Mouse (Mus musculus) spleen, adult 2 months (tissue): ENCODE data around the gene Zp1. TPM values are rescaled to one million over a fixed set of nuclear protein-coding genes. Genes with fewer than 3 reads are reported as not detected.
A peak's percentile ranks its signal among the peaks of the same experiment; 100 is the strongest.

Experiments
- DNase-seq, 2 experiments: peaks; one replicate each; pipeline versions ENCODE4 v3.0.0 to v3.0.0-alpha.2; 2012 to 2021; ENCODE audit warnings: low spot score in 2 of 2, low read depth in 1 of 2
- H3K27ac ChIP-seq: fragments of 200-500 bp; 2 replicates; pipeline ENCODE4 v1.5.1; 2012; ENCODE audit warnings: low read length, inconsistent platforms; ENCODE audit not compliant: insufficient read depth
- H3K27me3 ChIP-seq: fragments of 200-500 bp; 2 replicates; pipeline ENCODE4 v1.6.1; 2012; ENCODE audit warnings: mild to moderate bottlenecking, moderate library complexity, low read length, inconsistent platforms; ENCODE audit not compliant: control insufficient read depth, insufficient read depth
- H3K36me3 ChIP-seq: fragments of 200-500 bp; 2 replicates; pipeline ENCODE4 v1.6.1; 2012; ENCODE audit warnings: mild to moderate bottlenecking, low read length, inconsistent platforms; ENCODE audit not compliant: control insufficient read depth, insufficient read depth
- H3K4me1 ChIP-seq: fragments of 200-500 bp; 2 replicates; pipeline ENCODE4 v1.6.1; 2011; ENCODE audit warnings: inconsistent platforms; ENCODE audit not compliant: control insufficient read depth, insufficient read depth, insufficient read length
- H3K4me3 ChIP-seq: fragments of 200-500 bp; 2 replicates; pipeline ENCODE4 v1.5.1; 2011; ENCODE audit warnings: mild to moderate bottlenecking, inconsistent platforms; ENCODE audit not compliant: insufficient read depth, insufficient read length; ENCODE audit errors: extremely low read depth
- CTCF ChIP-seq: fragments of 200-500 bp; IDR thresholded peaks from 2 replicates; pipeline ENCODE4 v1.5.1; 2011; ENCODE audit warnings: mild to moderate bottlenecking, inconsistent platforms; ENCODE audit not compliant: insufficient read depth, insufficient read length, insufficient replicate concordance; ENCODE audit errors: extremely low read depth
- POLR2A ChIP-seq: fragments of 200-500 bp; IDR thresholded peaks from 2 replicates; pipeline ENCODE4 v1.6.1; 2011; ENCODE audit warnings: low read depth, low read length, inconsistent platforms
- WGBS: fragments of 180-500 bp; shearing (Covaris S2); methylation state at CpG from one replicate; pipeline ENCODE4 v1.1.7; 2018; 5-methylcytosine and 5-hydroxymethylcytosine counted together
- polyA plus RNA-seq: library from polyadenylated mRNA; depleted of rRNA; stranded (reverse); fragments of >200 nt; gene quantifications from 2 replicates; pipeline ENCODE4 v1.2.3, GENCODE M21; 2012

The Zp1 gene
- polyA plus RNA-seq, 1 experiment = 0.04 TPM

DNA sequence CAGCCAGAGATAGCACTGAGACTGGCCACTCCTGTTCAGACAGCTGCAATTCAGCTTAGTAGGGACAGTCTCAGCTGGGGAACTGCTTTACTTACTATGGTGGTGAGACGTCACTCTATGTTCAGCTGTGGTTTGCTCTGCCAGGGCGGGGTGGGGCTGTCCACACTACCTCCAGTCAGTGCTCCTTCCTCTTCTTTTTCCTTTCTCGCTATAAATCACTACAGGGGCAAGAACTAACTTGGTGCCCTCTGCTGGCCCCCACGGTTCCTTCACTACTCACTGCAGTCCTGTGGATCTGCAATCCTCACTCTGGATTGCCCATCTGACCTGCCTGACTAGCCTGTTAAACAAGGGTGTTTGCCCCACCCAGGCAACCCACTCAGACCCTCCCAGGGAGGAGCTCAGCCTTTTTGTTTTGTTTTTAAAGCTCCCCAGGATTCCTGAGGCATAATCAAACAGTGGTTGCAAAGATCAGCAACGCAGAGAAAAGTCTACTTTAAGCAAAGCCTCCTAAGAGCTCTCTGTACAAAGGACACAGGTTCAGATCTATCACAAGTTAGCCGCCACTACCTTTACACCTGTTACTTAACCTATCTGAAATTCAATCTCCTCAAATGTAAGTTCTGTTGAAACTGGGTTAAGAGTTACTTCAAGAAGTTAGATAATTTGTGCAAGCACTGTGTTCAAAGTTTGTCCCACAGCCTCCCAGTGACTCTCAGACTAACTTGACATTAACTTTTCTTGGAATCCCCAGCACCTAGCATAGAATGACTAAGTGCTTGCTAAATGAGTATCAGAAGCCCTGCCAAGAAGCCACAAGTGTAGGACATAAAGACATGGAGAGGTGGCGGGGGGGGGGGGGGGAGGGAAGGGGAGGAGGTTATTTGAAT is 40.1 kb downstream of the Zp1 start:
- Histone ChIP-seq H3K27ac (no peak overlapping the region), H3K4me3 (no peak overlapping the region), H3K36me3 (no peaks in the 10 kb centered on the region), H3K27me3 (no peaks in the 10 kb centered on the region), H3K4me1 (peaks cover 6% of the 10 kb centered on the region; the same call in 1 of the 2 replicates)
- TF ChIP-seq CTCF = peak; percentile 29; the same call in 1 of the 2 replicates
- TF ChIP-seq POLR2A = no peak
- 14% methylated on average over 7 of the region's 7 CpGs for WGBS
- DNase-seq = peak; percentile 73 to 79

DNA sequence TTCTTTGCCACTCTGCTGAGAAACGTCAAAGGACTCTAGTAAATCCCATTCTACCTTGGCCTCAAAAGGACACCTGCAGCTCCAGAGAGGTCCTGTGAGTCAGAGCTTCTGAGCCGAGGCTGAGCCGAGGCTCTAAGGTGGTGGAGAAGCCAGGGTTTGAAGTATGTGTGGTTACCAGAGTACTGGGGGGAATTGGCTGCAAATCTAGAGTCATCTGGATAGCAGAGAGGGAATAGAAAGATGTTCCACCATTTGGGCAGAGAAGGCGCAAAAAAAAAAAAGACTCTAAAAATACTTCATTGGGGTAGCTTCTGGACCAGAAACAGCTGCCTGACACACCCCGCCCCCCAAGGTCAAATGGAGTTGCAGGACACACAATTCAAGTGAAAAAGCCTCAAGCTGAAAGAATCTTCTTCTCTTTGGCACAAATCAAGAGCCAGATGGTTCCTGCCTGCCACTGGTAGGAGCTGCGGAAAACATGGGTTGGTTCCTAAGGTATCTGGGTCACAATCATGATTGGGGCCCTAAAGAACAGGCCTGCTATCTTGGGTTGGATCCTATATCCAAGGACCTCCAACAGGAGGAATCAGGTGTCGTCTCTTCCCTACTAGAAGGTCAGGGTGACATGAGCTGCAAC is 42.1 kb downstream of the Zp1 start:
- no peak for DNase-seq
- no peak overlapping the region for H3K27ac ChIP-seq
- no peak overlapping the region for H3K4me3 ChIP-seq
- no peaks in the 10 kb centered on the region for H3K27me3 ChIP-seq
- TF ChIP-seq CTCF (no peak), POLR2A (no peak)
- peaks cover 9% of the 10 kb centered on the region for H3K36me3 ChIP-seq
- WGBS = 88% methylated on average over 7 of the region's 7 CpGs
- H3K4me1 ChIP-seq = peaks cover 6% of the 10 kb centered on the region; the same call in 1 of the 2 replicates

DNA sequence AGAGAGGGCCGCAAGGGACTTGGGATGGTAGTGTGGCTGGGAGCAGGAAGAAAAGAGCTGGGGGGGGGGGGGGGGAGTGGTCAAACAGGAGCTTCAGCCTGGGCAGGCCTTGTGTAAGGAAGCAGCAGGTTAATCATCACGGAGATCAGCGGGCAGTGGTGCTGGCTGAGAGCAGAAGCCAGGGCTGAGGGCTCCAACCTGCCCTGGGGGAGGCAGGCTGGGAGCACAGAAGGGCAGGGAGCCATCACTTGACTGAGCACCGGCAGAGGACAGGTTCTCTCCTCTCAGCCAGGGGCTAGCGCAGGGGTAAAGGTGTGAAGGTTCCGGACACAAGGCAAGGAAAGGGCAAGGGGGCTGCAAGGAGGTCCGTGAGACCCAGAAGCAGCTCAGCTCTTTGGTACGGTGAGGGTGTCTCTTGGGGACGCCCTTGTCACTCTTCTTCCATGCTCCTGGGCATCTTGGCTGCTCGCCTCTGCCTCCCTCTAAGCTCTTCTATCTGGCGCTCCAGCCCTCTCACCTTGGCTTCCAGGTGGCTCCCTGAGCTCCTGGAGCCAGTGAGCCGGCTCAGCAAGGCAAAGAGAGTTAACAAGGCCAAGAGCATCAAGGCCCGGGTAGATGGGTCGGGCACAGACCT is 49.0 kb downstream of the Zp1 start:
- Histone ChIP-seq H3K36me3 (peaks cover 22% of the 10 kb centered on the region), H3K4me3 (no peak overlapping the region), H3K27me3 (peaks cover 3% of the 10 kb centered on the region), H3K27ac (no peak overlapping the region), H3K4me1 (peaks cover 7% of the 10 kb centered on the region)
- TF ChIP-seq POLR2A = no peak
- DNase-seq = no peak
- 91% methylated on average over 14 of the region's 14 CpGs for WGBS

DNA sequence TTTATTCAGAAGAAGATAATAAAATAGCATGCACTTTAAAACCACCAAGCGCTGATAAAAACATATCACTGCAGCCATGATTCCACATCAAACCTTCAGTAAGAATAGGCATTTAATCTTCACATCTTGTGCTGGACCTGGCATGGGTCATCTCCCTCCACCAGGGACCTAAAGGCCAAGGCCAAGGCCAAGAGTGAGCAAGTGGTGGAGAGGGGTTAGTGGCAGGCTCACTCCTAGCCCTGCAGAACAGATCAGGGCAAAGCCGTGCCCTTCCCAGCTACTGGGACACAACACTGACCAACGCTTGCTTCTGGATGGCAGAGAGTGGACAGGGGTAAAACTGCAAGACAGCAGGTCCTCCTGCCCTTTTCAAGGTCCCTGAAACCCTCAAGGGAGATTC is 49.8 kb downstream of the Zp1 start:
- Histone ChIP-seq H3K27ac (no peak overlapping the region), H3K27me3 (peaks cover 3% of the 10 kb centered on the region), H3K4me1 (peaks cover 7% of the 10 kb centered on the region), H3K4me3 (no peak overlapping the region), H3K36me3 (peaks cover 22% of the 10 kb centered on the region)
- DNase-seq = no peak
- no peak for TF ChIP-seq POLR2A
- no peak for TF ChIP-seq CTCF
- WGBS = 94% methylated on average over 3 of the region's 3 CpGs

DNA sequence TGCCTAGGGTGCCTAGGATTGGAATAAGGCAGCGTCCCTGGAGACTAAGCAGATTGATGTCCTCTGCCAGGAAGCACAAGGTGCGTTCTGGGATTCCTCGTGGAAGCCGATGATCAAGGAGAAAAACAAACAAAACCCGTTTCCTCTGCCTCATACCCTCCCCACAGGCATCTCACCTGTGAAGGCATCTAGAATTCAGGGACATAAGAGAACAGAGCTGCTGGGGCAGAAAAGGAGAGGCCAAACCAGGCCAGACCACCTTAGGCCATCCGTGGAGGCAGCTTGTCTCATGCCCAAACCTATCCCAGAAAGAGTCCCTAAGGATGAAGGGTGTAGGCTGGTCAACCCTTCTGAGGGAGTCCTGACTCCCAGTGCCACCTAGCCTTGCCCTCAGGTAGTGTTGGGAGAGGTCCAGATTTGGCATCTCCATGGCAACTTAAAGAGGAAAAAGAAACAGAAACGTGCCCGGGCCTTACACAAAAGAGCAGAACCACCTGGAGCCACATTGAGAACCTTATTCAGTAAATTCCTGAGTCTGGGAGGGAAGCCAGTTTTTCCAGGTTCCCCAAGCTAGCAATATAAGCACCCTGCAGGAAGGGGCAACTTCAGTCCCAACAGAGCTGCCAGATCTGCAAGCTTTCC is 50.4 kb downstream of the Zp1 start, which contains the start of gene Tmem132a:
TSS of gene Tmem132a (minus strand) at position 55 of the 642 bp plus-strand sequence.
- 31% methylated on average over 8 of the region's 8 CpGs for WGBS
- peaks cover 22% of the 10 kb centered on the region for H3K36me3 ChIP-seq
- peak within 1 kb of the TSS; percentile 50; the same call in 1 of the 2 replicates for H3K4me3 ChIP-seq
- TF ChIP-seq CTCF (no peak), POLR2A (no peak)
- H3K4me1 ChIP-seq = peaks cover 7% of the 10 kb centered on the region
- no peak within 1 kb of the TSS for H3K27ac ChIP-seq
- peaks cover 3% of the 10 kb centered on the region for H3K27me3 ChIP-seq
- no peak for DNase-seq

DNA sequence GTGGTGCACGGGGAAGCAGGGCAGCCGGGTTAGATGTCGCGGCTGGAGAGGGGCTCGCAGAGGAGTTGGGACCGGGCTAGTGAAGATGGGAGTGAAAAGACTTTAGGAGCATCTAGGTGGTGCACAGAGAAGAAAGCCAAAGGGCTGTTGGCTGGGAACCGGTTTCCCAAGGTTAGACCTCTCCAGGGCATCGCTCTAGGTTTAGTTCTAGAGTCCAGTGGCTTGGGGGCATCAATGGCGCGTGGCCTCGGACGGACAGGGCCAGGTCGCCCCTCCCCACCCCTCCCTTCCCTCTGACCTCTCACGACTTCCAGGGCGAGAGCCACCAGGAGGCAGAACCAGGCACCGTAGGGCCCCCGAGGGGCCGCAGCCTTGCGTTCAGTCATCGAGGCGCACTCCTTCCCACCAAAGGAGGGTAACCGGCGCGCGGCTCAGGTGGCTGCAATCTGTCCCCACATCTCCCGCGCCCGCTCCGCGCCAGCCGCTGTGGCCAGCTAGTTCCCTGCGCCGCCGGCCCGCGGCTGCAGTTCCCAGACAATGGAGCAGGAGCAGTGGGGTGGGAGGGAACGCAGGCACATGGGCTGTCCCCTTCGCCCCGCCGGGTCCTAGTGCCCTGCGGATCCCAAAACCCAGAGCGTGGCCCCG is 51.1 kb downstream of the Zp1 start:
- TF ChIP-seq CTCF (no peak), POLR2A (no peak)
- H3K27me3 ChIP-seq = peaks cover 3% of the 10 kb centered on the region
- H3K4me1 ChIP-seq = peaks cover 7% of the 10 kb centered on the region
- no peak overlapping the region for H3K27ac ChIP-seq
- WGBS = under 1% methylated on average over 43 of the region's 43 CpGs
- peaks cover 22% of the 10 kb centered on the region for H3K36me3 ChIP-seq
- H3K4me3 ChIP-seq = peak overlapping the region; percentile 50; the same call in 1 of the 2 replicates
- no peak for DNase-seq
